Mouse (Mus musculus) midbrain, embryonic 14.5 days (tissue): ENCODE results near the gene Vmn2r21. TPM values are rescaled to one million over a fixed set of nuclear protein-coding genes. Genes with fewer than 3 reads are reported as not detected.
"Not testable (repeated sequence)": the region's sequence is repeated elsewhere in the genome, so short reads cannot be mapped to it uniquely, and the experiment has no call there.

Experiments used
- ATAC-seq: fragments of 200-750 bp; cut with Nextera tagmentation; 2 replicates; pipeline ENCODE4 v1.8.0; 2017; ENCODE audit warnings: moderate number of reproducible peaks, moderate library complexity; ENCODE audit not compliant: low FRiP score, low TSS enrichment
- DNase-seq: peaks from one replicate; pipeline ENCODE4 v3.0.0-alpha.2; 2015
- H3K27ac ChIP-seq: fragments of 300-500 bp; sonication (generic); replicated peaks from 2 replicates; pipeline ENCODE4 v1.5.1; 2014; ENCODE audit warnings: mild to moderate bottlenecking, low read depth, low read length, moderate library complexity
- H3K27me3 ChIP-seq: fragments of 300-500 bp; sonication (generic); 2 replicates; pipeline ENCODE4 v1.6.1; 2014; ENCODE audit warnings: low read length, control low read depth, mixed read lengths; ENCODE audit not compliant: control insufficient read depth, insufficient read depth
- H3K36me3 ChIP-seq: fragments of 300-500 bp; sonication (generic); 2 replicates; pipeline ENCODE4 v1.6.1; 2014; ENCODE audit warnings: low read length, control low read depth; ENCODE audit not compliant: control insufficient read depth, insufficient read depth
- H3K4me1 ChIP-seq: fragments of 300-500 bp; sonication (generic); 2 replicates; pipeline ENCODE4 v1.6.1; 2014; ENCODE audit warnings: mild to moderate bottlenecking, antibody characterized with exemption, low read length, control low read depth; ENCODE audit not compliant: control insufficient read depth, insufficient read depth
- H3K4me2 ChIP-seq: fragments of 300-500 bp; sonication (generic); 2 replicates; pipeline ENCODE4 v1.6.1; 2014; ENCODE audit warnings: mild to moderate bottlenecking, low read length, moderate library complexity
- H3K4me3 ChIP-seq: fragments of 300-500 bp; sonication (generic); replicated peaks from 2 replicates; pipeline ENCODE4 v1.5.1; 2014; ENCODE audit warnings: low read depth, low read length
- H3K9ac ChIP-seq: fragments of 300-500 bp; sonication (generic); replicated peaks from 2 replicates; pipeline ENCODE4 v1.6.1; 2014; ENCODE audit warnings: mild to moderate bottlenecking, low read length, moderate library complexity
- H3K9me3 ChIP-seq: fragments of 300-500 bp; sonication (generic); 2 replicates; pipeline ENCODE4 v1.6.1; 2016; ENCODE audit warnings: low read length, control low read depth, mixed read lengths; ENCODE audit not compliant: control insufficient read depth
- WGBS: fragments of 180-500 bp; shearing (Covaris S2); extraction: QIAGEN DNeasy Blood & Tissue Kit; methylation state at CpG from one replicate; pipeline ENCODE4 v1.1.7; 2014; 5-methylcytosine and 5-hydroxymethylcytosine counted together
- polyA plus RNA-seq: library from polyadenylated mRNA; unstranded; fragments of >200 nt; fragmentation: Nextera tagmentation; extraction: Ambion mirVana; gene quantifications from 2 replicates; pipeline ENCODE4 v1.2.1, GENCODE M21; 2014

Gene Vmn2r21
- polyA plus RNA-seq, result not detected in 2 replicates

GRCm38 (mm10) chr6:123533306-123533705 lies at the start of gene Vmn2r21:
Gene Vmn2r21 (minus strand): TSS chr6:123533406.
- DNase-seq, H3K4me2 ChIP-seq, H3K9ac ChIP-seq, H3K9me3 ChIP-seq, H3K4me3 ChIP-seq, H3K27me3 ChIP-seq, ATAC-seq, H3K4me1 ChIP-seq, H3K27ac ChIP-seq, H3K36me3 ChIP-seq: not testable (repeated sequence)
- no CpG with 5 or more reads among the region's 4 CpGs for WGBS

- not testable (repeated sequence) for H3K9me3 ChIP-seq, H3K27me3 ChIP-seq, H3K9ac ChIP-seq, H3K4me2 ChIP-seq, ATAC-seq, H3K36me3 ChIP-seq, H3K4me1 ChIP-seq, DNase-seq, H3K4me3 ChIP-seq, H3K27ac ChIP-seq
- no CpG with 5 or more reads among the region's 2 CpGs for WGBS
Observed at GRCm38 (mm10) chr6:123574698-123575097, 41.5 kb upstream of the Vmn2r21 start.

GRCm38 (mm10) chr6:123539755-123540154 lies 6.5 kb upstream of the Vmn2r21 start:
- WGBS, result no CpG with 5 or more reads among the region's 1 CpGs
- not testable (repeated sequence) for H3K27me3 ChIP-seq, DNase-seq, H3K4me1 ChIP-seq, H3K4me2 ChIP-seq, H3K36me3 ChIP-seq, H3K9ac ChIP-seq, H3K9me3 ChIP-seq, H3K27ac ChIP-seq, ATAC-seq, H3K4me3 ChIP-seq

GRCm38 (mm10) chr6:123522263-123523011 lies 10.8 kb downstream of the Vmn2r21 start:
- H3K36me3 ChIP-seq, H3K9me3 ChIP-seq, H3K27me3 ChIP-seq, H3K9ac ChIP-seq, DNase-seq, H3K4me2 ChIP-seq, H3K4me3 ChIP-seq, H3K27ac ChIP-seq, H3K4me1 ChIP-seq: not testable (repeated sequence)
- WGBS, result no CpG with 5 or more reads among the region's 8 CpGs
- ATAC-seq, result peak; percentile 17; the same call in 1 of the 2 replicates

GRCm38 (mm10) chr6:123473045-123473444 lies 60.2 kb downstream of the Vmn2r21 start:
- not testable (repeated sequence) for H3K36me3 ChIP-seq, H3K4me1 ChIP-seq, ATAC-seq, DNase-seq, H3K9ac ChIP-seq, H3K4me3 ChIP-seq, H3K27me3 ChIP-seq, H3K4me2 ChIP-seq, H3K27ac ChIP-seq, H3K9me3 ChIP-seq
- WGBS, result no CpG with 5 or more reads among the region's 5 CpGs

- not testable (repeated sequence) for H3K27ac ChIP-seq, H3K4me1 ChIP-seq, H3K9ac ChIP-seq, DNase-seq, H3K4me3 ChIP-seq, H3K9me3 ChIP-seq, H3K36me3 ChIP-seq, H3K27me3 ChIP-seq, ATAC-seq, H3K4me2 ChIP-seq
- no CpG with 5 or more reads among the region's 2 CpGs for WGBS
Observed at GRCm38 (mm10) chr6:123472458-123472987, 60.7 kb downstream of the Vmn2r21 start.

- no CpG with 5 or more reads among the region's 1 CpGs for WGBS
- not testable (repeated sequence) for H3K9ac ChIP-seq, ATAC-seq, H3K4me2 ChIP-seq, H3K9me3 ChIP-seq, H3K27me3 ChIP-seq, H3K36me3 ChIP-seq, H3K27ac ChIP-seq, H3K4me3 ChIP-seq, H3K4me1 ChIP-seq, DNase-seq
Observed at GRCm38 (mm10) chr6:123468651-123469050, 64.6 kb downstream of the Vmn2r21 start.
